Mouse (Mus musculus): ENCODE results near the gene Lck. TPM values are rescaled to one million over a fixed set of nuclear protein-coding genes. Genes with fewer than 3 reads are reported as not detected.
A peak's percentile ranks its signal among the peaks of the same experiment; 100 is the strongest.

Lck gene
- polyA plus RNA-seq, 1 experiment from 2014 or later: 5.7 TPM

- Histone ChIP-seq H3K4me2 (no peak overlapping the region), H3K9me3 (ENCODE audit: low read depth, low read length) (no peaks in the 10 kb centered on the region), H3K9ac (no peak overlapping the region), H3K4me1 (ENCODE audit: insufficient read depth) (no peaks in the 10 kb centered on the region), H3K4me3 (ENCODE audit: low read depth, low read length) (no peak overlapping the region), H3K27ac (ENCODE audit: low read depth) (no peak overlapping the region), H3K27me3 (ENCODE audit: insufficient read depth, low read length) (no peaks in the 10 kb centered on the region), H3K36me3 (ENCODE audit: insufficient read depth) (peaks cover 41% of the 10 kb centered on the region)
- DNase-seq: no peak
- WGBS: 72% methylated on average over 12 of the region's 12 CpGs
- no peak for TF ChIP-seq CTCF (IDR thresholded peaks at IDR 0.05; ENCODE audit: low read depth)
- 0 out of 2 replicates have a peak, but pooled peaks have one; percentile 22 for ATAC-seq (ENCODE audit: insufficient read depth)
These were observed 35.7 kb upstream of the Lck start for GRCm38 (mm10) chr4:129609139-129609631.

GRCm38 (mm10) chr4:129608426-129609025 lies 35.1 kb upstream of the Lck start:
- H3K27me3 ChIP-seq (ENCODE audit: insufficient read depth, low read length): no peaks in the 10 kb centered on the region

DNA sequence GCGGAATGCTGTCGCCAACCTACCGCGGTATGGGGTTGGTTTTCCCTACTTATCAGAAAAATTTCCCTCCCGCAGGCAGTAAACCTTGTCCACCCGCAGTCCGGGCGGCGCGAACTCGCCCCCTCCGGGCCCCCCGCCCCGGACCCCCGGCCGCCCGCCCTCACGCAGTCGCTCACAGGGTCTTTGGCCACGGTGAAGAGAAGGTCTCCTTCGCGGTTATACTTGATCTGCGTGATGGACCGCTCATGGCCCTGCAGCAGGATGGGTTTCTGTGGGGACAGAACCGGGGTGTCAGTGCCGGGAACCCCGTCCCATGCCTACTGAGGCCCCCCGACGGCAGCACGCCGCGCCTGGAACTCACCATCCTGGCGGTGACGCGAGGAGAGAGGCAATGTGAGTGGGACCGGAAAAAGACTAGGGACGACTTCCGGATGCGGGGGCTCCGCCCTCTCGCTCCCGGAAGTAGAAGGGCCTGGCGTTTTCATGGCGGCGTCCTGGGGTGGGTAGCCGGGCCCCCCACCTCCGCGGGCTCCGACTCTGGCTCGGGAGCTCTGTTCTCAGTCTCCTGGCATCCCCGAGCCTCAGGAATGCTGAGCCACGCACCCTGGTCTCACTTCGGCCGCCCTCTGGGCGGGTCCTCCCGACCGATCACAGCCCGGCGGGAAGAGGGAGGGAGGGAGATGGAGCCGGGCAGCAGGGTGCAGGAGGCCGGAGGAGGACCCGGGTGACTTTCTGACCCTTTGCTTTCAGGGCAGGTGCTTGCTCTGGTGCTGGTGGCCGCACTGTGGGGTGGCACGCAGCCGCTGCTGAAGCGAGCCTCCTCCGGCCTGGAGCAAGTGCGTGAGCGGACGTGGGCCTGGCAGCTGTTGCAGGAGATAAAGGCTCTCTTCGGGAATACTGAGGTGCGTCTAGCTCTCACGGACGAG lies 27.1 kb upstream of the Lck start, which contains the start of the genes Eif3i and Tmem234:
Gene Eif3i (minus strand): TSS at position 416 of the 926 bp plus-strand sequence.
Gene Tmem234 (plus strand): TSS at position 436 of the 926 bp plus-strand sequence.
- peak; percentile 91 for DNase-seq
- peaks cover 10% of the 10 kb centered on the region for H3K4me1 ChIP-seq (ENCODE audit: insufficient read depth)
- H3K9me3 ChIP-seq (ENCODE audit: low read depth, low read length): no peaks in the 10 kb centered on the region
- under 1% methylated on average over 74 of the region's 74 CpGs for WGBS
- peak within 1 kb of the TSS; percentile 71 for H3K4me2 ChIP-seq
- H3K27me3 ChIP-seq (ENCODE audit: insufficient read depth, low read length): no peaks in the 10 kb centered on the region
- H3K27ac ChIP-seq (ENCODE audit: low read depth): peak within 1 kb of the TSS; percentile 68
- TF ChIP-seq CTCF (IDR thresholded peaks at IDR 0.05; ENCODE audit: low read depth): peak; percentile 21; the same call in 1 of the 2 replicates
- peak within 1 kb of the TSS; percentile 91 for H3K4me3 ChIP-seq (ENCODE audit: low read depth, low read length)
- H3K36me3 ChIP-seq (ENCODE audit: insufficient read depth): peaks cover 60% of the 10 kb centered on the region
- H3K9ac ChIP-seq: peak within 1 kb of the TSS; percentile 71
- peak; percentile 92 for ATAC-seq (ENCODE audit: insufficient read depth)

More at GRCm38 (mm10) chr4:129608426-129609025, 35.1 kb upstream of the Lck start:
- DNase-seq (peak; percentile 94), ATAC-seq (ENCODE audit: insufficient read depth) (peak; percentile 76)
- TF ChIP-seq CTCF (IDR thresholded peaks at IDR 0.05; ENCODE audit: low read depth): peak; percentile 94
- no peaks in the 10 kb centered on the region for H3K9me3 ChIP-seq (ENCODE audit: low read depth, low read length)
- 0 out of 2 replicates have a peak overlapping the region, but pooled peaks have one; percentile 2 for H3K9ac ChIP-seq
- H3K4me3 ChIP-seq (ENCODE audit: low read depth, low read length): no peak overlapping the region
- no peaks in the 10 kb centered on the region for H3K4me1 ChIP-seq (ENCODE audit: insufficient read depth)
- H3K4me2 ChIP-seq: no peak overlapping the region
- 38% methylated on average over 7 of the region's 7 CpGs for WGBS
- H3K27ac ChIP-seq (ENCODE audit: low read depth): no peak overlapping the region
- peaks cover 48% of the 10 kb centered on the region for H3K36me3 ChIP-seq (ENCODE audit: insufficient read depth)

DNA sequence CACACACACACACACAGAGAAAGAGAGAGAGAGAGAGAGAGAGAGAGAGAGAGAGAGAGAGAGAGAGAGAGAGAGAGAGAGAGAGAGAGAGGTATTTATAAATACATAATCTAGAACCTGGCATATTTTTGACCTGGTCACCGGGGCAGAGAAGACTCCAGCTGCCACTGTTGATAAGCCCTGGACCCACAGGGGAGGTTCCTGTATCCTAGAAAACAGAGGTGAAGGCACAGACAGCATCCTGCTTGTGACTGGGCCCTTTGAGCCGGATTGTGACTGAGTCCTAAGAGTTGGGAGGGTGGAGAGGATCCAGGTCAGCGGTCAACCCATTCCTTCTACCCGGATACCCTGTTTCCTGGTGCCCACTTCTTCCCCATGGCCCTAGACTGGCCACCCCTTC lies 15.4 kb upstream of the Lck start:
- peaks cover 34% of the 10 kb centered on the region for H3K36me3 ChIP-seq (ENCODE audit: insufficient read depth)

GRCm38 (mm10) chr4:129586943-129587342 lies 13.5 kb upstream of the Lck start:
- no peak for TF ChIP-seq CTCF (IDR thresholded peaks at IDR 0.05; ENCODE audit: low read depth)
- Histone ChIP-seq H3K27ac (ENCODE audit: low read depth) (no peak overlapping the region), H3K27me3 (ENCODE audit: insufficient read depth, low read length) (no peaks in the 10 kb centered on the region), H3K9ac (no peak overlapping the region), H3K4me2 (no peak overlapping the region), H3K9me3 (ENCODE audit: low read depth, low read length) (no peaks in the 10 kb centered on the region), H3K4me3 (ENCODE audit: low read depth, low read length) (no peak overlapping the region), H3K4me1 (ENCODE audit: insufficient read depth) (no peaks in the 10 kb centered on the region), H3K36me3 (ENCODE audit: insufficient read depth) (peaks cover 16% of the 10 kb centered on the region)
- 33% methylated on average over 1 of the region's 1 CpGs for WGBS
- no peak for DNase-seq
- ATAC-seq (ENCODE audit: insufficient read depth): no peak

More for the DNA sequence above, 15.4 kb upstream of the Lck start:
- Histone ChIP-seq H3K9ac (no peak overlapping the region), H3K4me3 (ENCODE audit: low read depth, low read length) (no peak overlapping the region), H3K4me2 (no peak overlapping the region), H3K9me3 (ENCODE audit: low read depth, low read length) (no peaks in the 10 kb centered on the region), H3K27ac (ENCODE audit: low read depth) (no peak overlapping the region), H3K4me1 (ENCODE audit: insufficient read depth) (no peaks in the 10 kb centered on the region), H3K27me3 (ENCODE audit: insufficient read depth, low read length) (no peaks in the 10 kb centered on the region)
- WGBS: 77% methylated on average over 4 of the region's 4 CpGs
- DNase-seq (no peak), ATAC-seq (ENCODE audit: insufficient read depth) (no peak)
- TF ChIP-seq CTCF (IDR thresholded peaks at IDR 0.05; ENCODE audit: low read depth): no peak

GRCm38 (mm10) chr4:129585773-129586172 lies 12.3 kb upstream of the Lck start:
- 72% methylated on average over 9 of the region's 9 CpGs for WGBS

More at GRCm38 (mm10) chr4:129585773-129586172, 12.3 kb upstream of the Lck start:
- Histone ChIP-seq H3K27me3 (ENCODE audit: insufficient read depth, low read length) (no peaks in the 10 kb centered on the region), H3K4me1 (ENCODE audit: insufficient read depth) (no peaks in the 10 kb centered on the region), H3K9me3 (ENCODE audit: low read depth, low read length) (no peaks in the 10 kb centered on the region), H3K9ac (no peak overlapping the region), H3K4me2 (peak overlapping the region; percentile 85), H3K4me3 (ENCODE audit: low read depth, low read length) (peak overlapping the region; percentile 44; the same call in 1 of the 2 replicates), H3K27ac (ENCODE audit: low read depth) (no peak overlapping the region), H3K36me3 (ENCODE audit: insufficient read depth) (peaks cover 4% of the 10 kb centered on the region)
- ATAC-seq (ENCODE audit: insufficient read depth) (peak; percentile 42; the same call in 1 of the 2 replicates), DNase-seq (no peak)
- no peak for TF ChIP-seq CTCF (IDR thresholded peaks at IDR 0.05; ENCODE audit: low read depth)
